Mouse (Mus musculus) lung, adult 2 months (tissue): Measurements from ENCODE around the gene Cnot10.

ENCODE experiments used
- CTCF ChIP-seq: fragments of 200-500 bp; IDR thresholded peaks from 2 replicates; pipeline ENCODE4 v1.5.1; 2011; ENCODE audit warnings: mild to moderate bottlenecking, low read length, control low read depth; ENCODE audit not compliant: insufficient read depth
- POLR2A ChIP-seq: fragments of 200-500 bp; IDR thresholded peaks from 2 replicates; pipeline ENCODE4 v1.6.1; 2011; ENCODE audit warnings: low read depth, mild to moderate bottlenecking, control low read depth, low read length, borderline replicate concordance; ENCODE audit errors: extremely low read depth

GRCm38 (mm10) chr9:114639186-114639748 is 717 bp downstream of the Cnot10 start:
- no peak for TF ChIP-seq POLR2A
- no peak for TF ChIP-seq CTCF
